8 mouse cellular contexts compared by ENCODE assay signal in the genomic region with DNA sequence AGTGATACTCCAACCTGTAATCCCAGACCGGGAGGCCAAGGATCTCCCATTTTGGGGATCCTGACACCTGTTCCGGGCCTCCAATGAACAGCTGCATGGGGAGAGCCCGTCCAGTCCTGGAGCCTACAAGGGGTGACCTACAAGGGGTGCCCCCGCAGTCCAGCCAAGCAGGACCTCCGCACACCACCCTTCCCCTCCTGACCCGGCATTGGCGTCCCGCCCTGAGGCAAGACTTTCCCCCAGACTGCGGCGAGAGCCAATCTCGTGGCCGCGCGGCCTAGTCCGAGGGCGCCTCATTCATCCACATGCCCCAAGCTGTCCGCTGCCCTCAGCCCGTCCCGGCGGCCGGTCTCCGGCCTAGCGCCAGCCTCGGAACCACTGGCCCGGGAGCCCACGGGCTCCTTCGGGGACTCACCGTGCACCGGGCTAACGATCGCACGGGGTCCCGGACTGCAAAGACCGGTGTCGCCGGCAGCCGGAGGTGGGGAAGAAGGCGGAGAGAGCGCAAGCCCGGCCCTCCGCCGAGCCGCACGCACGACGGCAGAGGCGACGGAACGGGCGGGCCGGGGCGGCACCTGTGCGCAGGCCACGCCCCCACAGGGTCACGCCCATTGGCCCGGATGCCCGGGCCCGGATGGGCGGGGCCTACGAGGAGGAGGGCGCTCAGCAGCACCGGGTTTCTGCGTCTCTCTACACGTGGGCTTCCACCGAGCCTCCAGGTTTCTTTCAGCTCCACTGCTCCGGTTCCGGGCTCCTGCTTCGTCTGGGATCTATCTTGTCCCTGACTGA. TPM values are rescaled to one million over a fixed set of nuclear protein-coding genes. Genes with fewer than 3 reads are reported as not detected.
DNase-seq lines count a peak whose midpoint lies in the region; ATAC-seq and TF ChIP-seq lines count a peak whose summit lies in the region.

No protein-coding gene starts in this region.

- peaks cover 10% of the 10 kb centered on the region for H3K4me1 ChIP-seq in bone marrow macrophage, adult 2 months (ENCODE audit: control insufficient read depth, insufficient read depth, low read length)
- H3K4me1 ChIP-seq in embryonic fibroblast, embryonic 13.5 days (ENCODE audit: control insufficient read depth, insufficient read depth, low read length), result peaks cover 3% of the 10 kb centered on the region; the same call in 1 of the 2 replicates
- H3K4me1 ChIP-seq in kidney, embryonic 14.5 days (ENCODE audit: control insufficient read depth, insufficient read depth, low read length), result peaks cover 5% of the 10 kb centered on the region; the same call in 1 of the 2 replicates
- peaks cover 10% of the 10 kb centered on the region for H3K4me1 ChIP-seq in limb, embryonic 15.5 days

- H3K9ac ChIP-seq in kidney, embryonic 14.5 days (ENCODE audit: low read depth, low read length), result peak overlapping the region; percentile 84
- H3K9ac ChIP-seq in limb, embryonic 15.5 days, result peak overlapping the region; percentile 75

- H3K36me3 ChIP-seq in kidney, embryonic 14.5 days (ENCODE audit: control insufficient read depth, insufficient read depth, low read length), result peaks cover 7% of the 10 kb centered on the region; the same call in 1 of the 2 replicates
- H3K36me3 ChIP-seq in limb, embryonic 15.5 days, result peaks cover 10% of the 10 kb centered on the region; the same call in 1 of the 2 replicates

- under 1% methylated on average over 68 of the region's 68 CpGs for WGBS in kidney, embryonic 14.5 days
- under 1% methylated on average over 64 of the region's 68 CpGs for WGBS in limb, embryonic 15.5 days

- no peak overlapping the region for H3K27ac ChIP-seq in bone marrow macrophage, adult 2 months (ENCODE audit: insufficient read depth, low read depth, low read length)
- no peak overlapping the region; the same call in 1 of the 2 replicates for H3K27ac ChIP-seq in embryonic fibroblast, embryonic 13.5 days (ENCODE audit: insufficient read depth, low read length)
- H3K27ac ChIP-seq in kidney, embryonic 14.5 days (ENCODE audit: low read depth, low read length), result peak overlapping the region; percentile 15; the same call in 1 of the 2 replicates
- peak overlapping the region; percentile 64; the same call in 1 of the 2 replicates for H3K27ac ChIP-seq in limb, embryonic 15.5 days

- TF ChIP-seq CTCF in bone marrow macrophage, adult 2 months (IDR thresholded peaks at IDR 0.05; ENCODE audit: low read depth, low read length), result no peak
- no peak for TF ChIP-seq CTCF in embryonic fibroblast, embryonic 13.5 days (IDR thresholded peaks at IDR 0.05; ENCODE audit: borderline replicate concordance, insufficient read depth, low read length)

- TF ChIP-seq POLR2A in bone marrow macrophage, adult 2 months (IDR thresholded peaks at IDR 0.05; ENCODE audit: borderline replicate concordance, low read depth, low read length), result no peak
- TF ChIP-seq POLR2A in embryonic fibroblast, embryonic 13.5 days (IDR thresholded peaks at IDR 0.05; ENCODE audit: low read depth, low read length), result peak; percentile 74

- peak; percentile 95 for DNase-seq in A20 (ENCODE audit: low read depth, low spot score)
- DNase-seq in heart, adult 9 months (ENCODE audit: low spot score in 2 of 2), result peak; percentile 90 to 92
- DNase-seq in monocyte, adult 2 months (ENCODE audit: low read depth in 1 of 2, low spot score in 2 of 2), result peak; percentile 54 to 85
- peak; percentile 95 to 96 for DNase-seq in spleen, postnatal 36 days (ENCODE audit: low spot score in 2 of 2)

- peak; percentile 97 for ATAC-seq in kidney, embryonic 14.5 days (ENCODE audit: low FRiP score, low TSS enrichment)
- peak; percentile 95 for ATAC-seq in limb, embryonic 15.5 days (ENCODE audit: insufficient number of reproducible peaks, low FRiP score, low TSS enrichment, low read depth)

- peak overlapping the region; percentile 96 for H3K4me3 ChIP-seq in bone marrow macrophage, adult 2 months (ENCODE audit: insufficient read depth, low read length)
- peak overlapping the region; percentile 95 for H3K4me3 ChIP-seq in embryonic fibroblast, embryonic 13.5 days (ENCODE audit: insufficient read depth, low read length)
- H3K4me3 ChIP-seq in kidney, embryonic 14.5 days (ENCODE audit: low read length), result peak overlapping the region; percentile 86
- peak overlapping the region; percentile 78 for H3K4me3 ChIP-seq in limb, embryonic 15.5 days

- H3K27me3 ChIP-seq in kidney, embryonic 14.5 days (ENCODE audit: control insufficient read depth, insufficient read depth, low read length), result no peaks in the 10 kb centered on the region
- H3K27me3 ChIP-seq in limb, embryonic 15.5 days, result no peaks in the 10 kb centered on the region

- no peaks in the 10 kb centered on the region for H3K9me3 ChIP-seq in kidney, embryonic 14.5 days (ENCODE audit: control insufficient read depth, low read length)
- no peaks in the 10 kb centered on the region for H3K9me3 ChIP-seq in limb, embryonic 15.5 days

- H3K4me2 ChIP-seq in kidney, embryonic 14.5 days (replicated peaks; ENCODE audit: low read depth, low read length), result peak overlapping the region; percentile 73
- H3K4me2 ChIP-seq in limb, embryonic 15.5 days, result peak overlapping the region; percentile 83

RNA-seq across cellular contexts. Expression of a gene that starts 4.7 kb away (rescaled TPM):
- 60.5 and 62.8 TPM in 2 replicates for polyA plus RNA-seq in bone marrow macrophage, adult 2 months (2012; ENCODE audit: insufficient read depth, insufficient read length, missing spikeins)
- 104 and 112 TPM in 2 replicates for polyA plus RNA-seq in embryonic fibroblast, embryonic 13.5 days (2011; ENCODE audit: insufficient read length, low read depth, missing spikeins)
- polyA plus RNA-seq in kidney, embryonic 14.5 days (2014; fragmentation: Nextera tagmentation; extraction: Ambion mirVana), result 96.6 and 96.7 TPM in 2 replicates
- 94.3 and 97.5 TPM in 2 replicates for polyA plus RNA-seq in limb, embryonic 15.5 days (2015; fragmentation: Nextera tagmentation; extraction: Ambion mirVana)

RNA-seq across cellular contexts. Expression of a gene that starts 57.7 kb away (rescaled TPM):
- polyA plus RNA-seq in bone marrow macrophage, adult 2 months (2012; ENCODE audit: insufficient read depth, insufficient read length, missing spikeins), result not detected in 2 replicates
- 0.46 and 0.50 TPM in 2 replicates for polyA plus RNA-seq in embryonic fibroblast, embryonic 13.5 days (2011; ENCODE audit: insufficient read length, low read depth, missing spikeins)
- 0.11 and 0.19 TPM in 2 replicates for polyA plus RNA-seq in kidney, embryonic 14.5 days (2014; fragmentation: Nextera tagmentation; extraction: Ambion mirVana)
- polyA plus RNA-seq in limb, embryonic 15.5 days (2015; fragmentation: Nextera tagmentation; extraction: Ambion mirVana), result 1.7 and 1.9 TPM in 2 replicates

Comparison
In these comparisons a context has a peak if more than half of its experiments do, and no peak if none do; other contexts are left out.
1. H3K27ac ChIP-seq: peak in kidney, embryonic 14.5 days (single experiment) and limb, embryonic 15.5 days (single experiment); none in bone marrow macrophage, adult 2 months (single experiment) and embryonic fibroblast, embryonic 13.5 days (single experiment).
2. Peak in every context shown above with its lines, with median percentiles within 50 percentile points of each other: DNase-seq and H3K4me3 ChIP-seq.